Mouse (Mus musculus): ENCODE measurements around the gene Pf4. TPM values are rescaled to one million over a fixed set of nuclear protein-coding genes. Genes with fewer than 3 reads are reported as not detected.
"Not testable (repeated sequence)": the region's sequence is repeated elsewhere in the genome, so short reads cannot be mapped to it uniquely, and the experiment has no call there.

Gene Pf4
- polyA plus RNA-seq, 1 experiment from 2014 or later = 58.0 TPM

DNA sequence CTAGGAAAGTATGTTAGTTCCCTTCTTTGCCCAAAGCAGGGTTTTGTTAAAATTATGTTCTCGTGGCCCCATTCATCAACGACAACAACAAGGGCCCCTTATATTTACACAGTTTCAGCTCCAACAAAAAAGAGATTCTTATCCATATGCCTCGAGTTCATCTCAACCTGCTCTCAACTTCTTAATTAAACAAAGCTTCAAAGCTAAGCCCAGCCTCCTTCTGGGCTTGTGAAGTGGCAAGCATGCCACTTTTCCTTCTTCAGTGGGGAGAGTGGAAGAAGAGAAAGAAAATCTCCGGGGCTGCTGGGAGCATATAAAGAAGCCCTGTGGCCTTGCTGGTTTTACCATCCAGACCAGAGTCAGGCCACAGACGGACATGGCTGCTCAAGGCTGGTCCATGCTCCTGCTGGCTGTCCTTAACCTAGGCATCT, 22.0 kb downstream of the Pf4 start, which contains the start of gene Cxcl15:
TSS of gene Cxcl15 (plus strand) at position 340 of the 431 bp plus-strand sequence.
- TF ChIP-seq CTCF (IDR thresholded peaks at IDR 0.05; ENCODE audit: low read depth) = no peak
- Histone ChIP-seq H3K27me3 (replicated peaks; ENCODE audit: control insufficient read depth, insufficient read depth, low read length) (no peaks in the 10 kb centered on the region), H3K4me3 (ENCODE audit: low read depth, low read length) (no peak within 1 kb of the TSS), H3K9me3 (ENCODE audit: control insufficient read depth) (no peaks in the 10 kb centered on the region), H3K36me3 (ENCODE audit: control insufficient read depth, insufficient read depth) (no peaks in the 10 kb centered on the region), H3K4me1 (replicated peaks; ENCODE audit: control insufficient read depth, insufficient read depth, low read length) (no peaks in the 10 kb centered on the region), H3K4me2 (replicated peaks; ENCODE audit: low read depth) (no peak within 1 kb of the TSS), H3K27ac (ENCODE audit: low read depth, low read length) (no peak within 1 kb of the TSS), H3K9ac (ENCODE audit: low read depth, low read length) (no peak within 1 kb of the TSS)
- no peak for ATAC-seq
- 28% methylated on average over 5 of the region's 5 CpGs for WGBS

- ATAC-seq; H3K9ac ChIP-seq (ENCODE audit: low read depth, low read length); H3K4me3 ChIP-seq (ENCODE audit: low read depth, low read length); H3K36me3 ChIP-seq (ENCODE audit: control insufficient read depth, insufficient read depth); H3K27me3 ChIP-seq (replicated peaks; ENCODE audit: control insufficient read depth, insufficient read depth, low read length); H3K27ac ChIP-seq (ENCODE audit: low read depth, low read length); H3K4me1 ChIP-seq (replicated peaks; ENCODE audit: control insufficient read depth, insufficient read depth, low read length); H3K9me3 ChIP-seq (ENCODE audit: control insufficient read depth); H3K4me2 ChIP-seq (replicated peaks; ENCODE audit: low read depth): not testable (repeated sequence)
- WGBS = 92% methylated on average over 2 of the region's 2 CpGs
Measured at GRCm38 (mm10) chr5:90795392-90795791, 23.2 kb downstream of the Pf4 start.

GRCm38 (mm10) chr5:90804574-90804973, 32.3 kb downstream of the Pf4 start:
- no peak for TF ChIP-seq CTCF (IDR thresholded peaks at IDR 0.05; ENCODE audit: low read depth)
- H3K27me3 ChIP-seq (replicated peaks; ENCODE audit: control insufficient read depth, insufficient read depth, low read length) = no peaks in the 10 kb centered on the region
- H3K4me1 ChIP-seq (replicated peaks; ENCODE audit: control insufficient read depth, insufficient read depth, low read length) = no peaks in the 10 kb centered on the region
- H3K27ac ChIP-seq (ENCODE audit: low read depth, low read length) = no peak overlapping the region
- no peaks in the 10 kb centered on the region for H3K36me3 ChIP-seq (ENCODE audit: control insufficient read depth, insufficient read depth)
- H3K4me3 ChIP-seq (ENCODE audit: low read depth, low read length) = no peak overlapping the region
- H3K9me3 ChIP-seq (ENCODE audit: control insufficient read depth) = no peaks in the 10 kb centered on the region
- H3K9ac ChIP-seq (ENCODE audit: low read depth, low read length) = no peak overlapping the region
- no peak overlapping the region for H3K4me2 ChIP-seq (replicated peaks; ENCODE audit: low read depth)
- ATAC-seq = no peak

- no peak overlapping the region for H3K4me2 ChIP-seq (replicated peaks; ENCODE audit: low read depth)
- H3K27ac ChIP-seq (ENCODE audit: low read depth, low read length) = no peak overlapping the region
- TF ChIP-seq CTCF (IDR thresholded peaks at IDR 0.05; ENCODE audit: low read depth) = no peak
- H3K4me3 ChIP-seq (ENCODE audit: low read depth, low read length) = no peak overlapping the region
- no peaks in the 10 kb centered on the region for H3K9me3 ChIP-seq (ENCODE audit: control insufficient read depth)
- ATAC-seq = no peak
- no peak overlapping the region for H3K9ac ChIP-seq (ENCODE audit: low read depth, low read length)
- H3K36me3 ChIP-seq (ENCODE audit: control insufficient read depth, insufficient read depth) = no peaks in the 10 kb centered on the region
- no peaks in the 10 kb centered on the region for H3K4me1 ChIP-seq (replicated peaks; ENCODE audit: control insufficient read depth, insufficient read depth, low read length)
- H3K27me3 ChIP-seq (replicated peaks; ENCODE audit: control insufficient read depth, insufficient read depth, low read length) = no peaks in the 10 kb centered on the region
Measured at GRCm38 (mm10) chr5:90806050-90806449, 33.8 kb downstream of the Pf4 start.

DNA sequence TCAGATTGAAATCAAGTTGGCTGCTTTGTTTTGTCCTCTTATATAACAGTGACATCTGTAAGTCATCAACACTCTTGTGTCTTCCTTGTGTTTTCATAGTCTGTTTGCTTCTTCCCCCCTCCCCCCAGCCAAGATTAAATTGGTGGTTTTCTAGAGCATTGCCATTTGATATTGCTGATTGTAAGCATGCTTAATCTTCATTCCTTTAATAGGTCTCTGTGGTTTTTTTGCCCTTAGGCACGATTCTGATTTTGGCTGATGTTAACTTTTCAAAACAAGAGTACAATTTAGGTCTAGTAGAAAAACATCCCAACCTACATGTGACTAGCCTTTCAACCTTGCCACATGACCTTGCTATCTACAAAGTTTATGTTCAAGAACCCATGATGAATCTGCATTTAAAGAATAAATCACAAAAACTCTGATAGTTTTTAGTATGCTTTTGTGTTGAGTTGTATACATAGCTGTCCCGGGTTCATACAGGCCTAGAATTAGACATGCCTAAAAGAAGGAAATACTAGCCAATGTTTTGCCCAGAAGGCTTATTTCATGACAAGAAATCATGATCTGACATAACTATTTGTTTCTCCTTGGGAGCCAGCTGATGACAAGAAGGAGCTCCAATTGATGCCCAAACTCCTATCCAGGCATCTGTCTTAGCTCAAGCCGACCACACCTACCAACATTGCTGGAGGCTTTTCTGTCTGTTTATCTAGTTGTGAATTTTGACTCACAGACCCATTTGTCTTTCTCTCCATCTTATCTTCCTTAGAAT, 35.1 kb downstream of the Pf4 start:
- H3K4me3 ChIP-seq (ENCODE audit: low read depth, low read length) = no peak overlapping the region
- no peak for ATAC-seq
- no peaks in the 10 kb centered on the region for H3K27me3 ChIP-seq (replicated peaks; ENCODE audit: control insufficient read depth, insufficient read depth, low read length)
- no peak overlapping the region for H3K9ac ChIP-seq (ENCODE audit: low read depth, low read length)
- no peaks in the 10 kb centered on the region for H3K36me3 ChIP-seq (ENCODE audit: control insufficient read depth, insufficient read depth)
- no peaks in the 10 kb centered on the region for H3K4me1 ChIP-seq (replicated peaks; ENCODE audit: control insufficient read depth, insufficient read depth, low read length)
- H3K27ac ChIP-seq (ENCODE audit: low read depth, low read length) = no peak overlapping the region
- 72% methylated on average over 3 of the region's 3 CpGs for WGBS
- H3K9me3 ChIP-seq (ENCODE audit: control insufficient read depth) = no peaks in the 10 kb centered on the region
- TF ChIP-seq CTCF (IDR thresholded peaks at IDR 0.05; ENCODE audit: low read depth) = no peak
- no peak overlapping the region for H3K4me2 ChIP-seq (replicated peaks; ENCODE audit: low read depth)

DNA sequence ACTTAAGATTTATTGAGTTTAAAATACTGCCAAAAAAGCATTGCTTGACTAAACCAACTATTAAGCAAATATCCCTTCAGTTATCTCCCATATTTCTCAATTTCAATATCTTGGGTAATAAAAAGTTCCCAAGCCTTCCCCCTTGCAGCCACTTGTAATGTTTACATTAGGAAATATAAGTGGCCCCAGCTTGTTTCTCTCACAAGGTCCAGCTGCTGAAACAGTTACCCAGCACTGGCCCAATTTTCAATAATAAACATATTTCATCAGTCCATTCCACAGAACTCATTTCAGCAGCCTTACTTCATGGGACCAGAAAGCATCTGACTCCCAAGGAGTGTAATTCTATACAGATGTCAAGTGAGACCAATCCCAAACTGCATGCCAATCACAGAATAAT, 47.5 kb downstream of the Pf4 start:
- no peak for TF ChIP-seq CTCF (IDR thresholded peaks at IDR 0.05; ENCODE audit: low read depth)
- Histone ChIP-seq H3K36me3 (ENCODE audit: control insufficient read depth, insufficient read depth) (no peaks in the 10 kb centered on the region), H3K9ac (ENCODE audit: low read depth, low read length) (no peak overlapping the region), H3K4me2 (replicated peaks; ENCODE audit: low read depth) (no peak overlapping the region), H3K9me3 (ENCODE audit: control insufficient read depth) (no peaks in the 10 kb centered on the region), H3K4me1 (replicated peaks; ENCODE audit: control insufficient read depth, insufficient read depth, low read length) (no peaks in the 10 kb centered on the region), H3K4me3 (ENCODE audit: low read depth, low read length) (no peak overlapping the region), H3K27me3 (replicated peaks; ENCODE audit: control insufficient read depth, insufficient read depth, low read length) (no peaks in the 10 kb centered on the region), H3K27ac (ENCODE audit: low read depth, low read length) (no peak overlapping the region)
- no peak for ATAC-seq

Small RNA genes within 50 kb of the gene (microRNA-seq; reads per million reads assigned to microRNA genes)
- not detected for gene Gm24322

Other genes with a start within 250 kb of the Pf4 start
- gene 5830473C10Rik, start 211.3 kb upstream of the Pf4 start, polyA plus RNA-seq (2015; fragmentation: Nextera tagmentation; extraction: Ambion mirVana) = 0.35 and 0.63 TPM in 2 replicates
- gene Rassf6, start 131.8 kb upstream of the Pf4 start, polyA plus RNA-seq (2015; fragmentation: Nextera tagmentation; extraction: Ambion mirVana) = 28.7 and 30.7 TPM in 2 replicates
- 0.96 and 1.2 TPM in 2 replicates for gene Cxcl5, start 13.1 kb upstream of the Pf4 start, polyA plus RNA-seq (2015; fragmentation: Nextera tagmentation; extraction: Ambion mirVana)
- 0.33 and 0.56 TPM in 2 replicates for gene Ppbp, start 3.9 kb upstream of the Pf4 start, polyA plus RNA-seq (2015; fragmentation: Nextera tagmentation; extraction: Ambion mirVana)
- not detected in 2 replicates for gene Cxcl3, start 13.7 kb downstream of the Pf4 start, polyA plus RNA-seq (2015; fragmentation: Nextera tagmentation; extraction: Ambion mirVana)
- gene Cxcl15, start 22.1 kb downstream of the Pf4 start, polyA plus RNA-seq (2015; fragmentation: Nextera tagmentation; extraction: Ambion mirVana) = 0.56 and 0.69 TPM in 2 replicates
- gene Cxcl1, start 118.8 kb downstream of the Pf4 start, polyA plus RNA-seq (2015; fragmentation: Nextera tagmentation; extraction: Ambion mirVana) = 0.83 and 1.2 TPM in 2 replicates
- gene Cxcl2, start 131.4 kb downstream of the Pf4 start, polyA plus RNA-seq (2015; fragmentation: Nextera tagmentation; extraction: Ambion mirVana) = 0.18 and 0.30 TPM in 2 replicates
- gene Mthfd2l, start 158.7 kb downstream of the Pf4 start, polyA plus RNA-seq (2015; fragmentation: Nextera tagmentation; extraction: Ambion mirVana) = 33.9 TPM in 2 replicates